ENCODE assay signal across 8 mouse cellular contexts in the genomic region with DNA sequence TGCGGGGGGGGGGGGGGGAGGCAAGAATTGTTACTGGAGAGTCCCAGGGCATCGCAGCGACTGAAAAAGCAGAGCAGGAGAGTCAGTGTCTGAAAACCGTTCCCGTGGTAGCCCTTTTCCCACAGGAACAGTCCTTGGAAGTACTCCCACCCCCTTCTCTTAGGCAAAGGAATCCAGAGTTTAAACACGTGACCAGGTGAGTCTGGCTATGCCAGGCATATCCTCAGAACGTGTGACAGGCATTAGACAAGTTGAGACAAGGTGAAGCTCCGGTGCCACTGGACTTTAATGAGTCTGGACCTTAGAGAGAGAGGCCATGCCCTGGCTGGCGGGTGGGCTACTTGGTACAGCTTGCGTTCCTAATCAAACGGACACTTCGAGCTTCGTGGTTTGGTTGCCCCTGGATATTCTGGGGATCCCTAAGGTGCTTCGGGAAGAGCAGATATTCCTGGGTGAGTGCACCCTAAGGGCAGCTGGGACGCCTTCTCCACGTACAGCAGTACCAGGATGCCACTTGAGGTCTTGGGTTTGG. TPM values are rescaled to one million over a fixed set of nuclear protein-coding genes. Genes with fewer than 3 reads are reported as not detected.
DNase-seq lines count a peak whose midpoint lies in the region; ATAC-seq and TF ChIP-seq lines count a peak whose summit lies in the region.

No protein-coding gene starts in this region.

- H3K36me3 ChIP-seq in testis, adult 2 months (ENCODE audit: control insufficient read depth, insufficient read depth, low read length) = no peaks in the 10 kb centered on the region
- H3K36me3 ChIP-seq in limb, embryonic 15.5 days = no peaks in the 10 kb centered on the region

- TF ChIP-seq CTCF in cerebellum, adult 2 months (IDR thresholded peaks at IDR 0.05; ENCODE audit: borderline replicate concordance, insufficient read depth, low read depth, low read length) = no peak
- TF ChIP-seq CTCF in testis, adult 2 months (IDR thresholded peaks at IDR 0.05; ENCODE audit: control insufficient read depth, insufficient read depth, insufficient replicate concordance, low read depth, low read length) = no peak

- peaks cover 10% of the 10 kb centered on the region; the same call in 1 of the 2 replicates for H3K4me1 ChIP-seq in cerebellum, adult 2 months (ENCODE audit: control insufficient read depth, insufficient read depth, low read length)
- peaks cover 17% of the 10 kb centered on the region for H3K4me1 ChIP-seq in testis, adult 2 months (ENCODE audit: control insufficient read depth, insufficient read depth, low read length)
- H3K4me1 ChIP-seq in limb, embryonic 15.5 days = peaks cover 55% of the 10 kb centered on the region

- no peak for TF ChIP-seq POLR2A in cerebellum, adult 2 months (IDR thresholded peaks at IDR 0.05; ENCODE audit: borderline replicate concordance, insufficient read depth, low read length)
- no peak for TF ChIP-seq POLR2A in testis, adult 2 months (IDR thresholded peaks at IDR 0.05; ENCODE audit: control insufficient read depth, low read depth, low read length)

- peak overlapping the region; percentile 97 for H3K4me2 ChIP-seq in limb, embryonic 15.5 days

- no peaks in the 10 kb centered on the region for H3K9me3 ChIP-seq in limb, embryonic 15.5 days

- peak overlapping the region; percentile 82 for H3K4me3 ChIP-seq in cerebellum, adult 2 months (replicated peaks; ENCODE audit: insufficient read depth, low read depth, low read length)
- peak overlapping the region; percentile 88 for H3K4me3 ChIP-seq in testis, adult 2 months (ENCODE audit: control insufficient read depth, low read depth, low read length)
- peak overlapping the region; percentile 84 for H3K4me3 ChIP-seq in limb, embryonic 15.5 days

- H3K27me3 ChIP-seq in cerebellum, adult 2 months (ENCODE audit: control insufficient read depth, insufficient read depth, low read length) = no peaks in the 10 kb centered on the region
- H3K27me3 ChIP-seq in testis, adult 2 months (ENCODE audit: control insufficient read depth, insufficient read depth, low read length) = no peaks in the 10 kb centered on the region
- H3K27me3 ChIP-seq in limb, embryonic 15.5 days = no peaks in the 10 kb centered on the region

- no peak for ATAC-seq in limb, embryonic 15.5 days (ENCODE audit: insufficient number of reproducible peaks, low FRiP score, low TSS enrichment, low read depth)

- 23% methylated on average over 16 of the region's 16 CpGs for WGBS in cerebellum, adult 2 months
- WGBS in limb, embryonic 15.5 days = 12% methylated on average over 15 of the region's 16 CpGs

- H3K9ac ChIP-seq in limb, embryonic 15.5 days = peak overlapping the region; percentile 52; the same call in 1 of the 2 replicates

- H3K27ac ChIP-seq in cerebellum, adult 2 months (ENCODE audit: insufficient read depth, low read length) = no peak overlapping the region
- peak overlapping the region; percentile 37; the same call in 1 of the 2 replicates for H3K27ac ChIP-seq in testis, adult 2 months (ENCODE audit: control insufficient read depth, insufficient read depth, low read depth, low read length)
- H3K27ac ChIP-seq in limb, embryonic 15.5 days = peak overlapping the region; percentile 81; the same call in 1 of the 2 replicates

- no peak for DNase-seq in cerebellum, adult 2 months
- no peak for DNase-seq in cerebellum, postnatal 25 days
- DNase-seq in testis, postnatal 10 days (ENCODE audit: low spot score) = no peak
- peak; percentile 34 for DNase-seq in yolk sac, embryonic 10.5 days (ENCODE audit: low spot score)
- DNase-seq in MN1 (ENCODE audit: low spot score) = no peak
- DNase-seq in layer of hippocampus, postnatal 25 days (ENCODE audit: extremely low spot score in 1 of 2, low spot score in 1 of 2) = no peak

RNA-seq across cellular contexts. Expression of a gene that starts 1.6 kb away (rescaled TPM):
- 10.3 and 10.6 TPM in 2 replicates for polyA plus RNA-seq in cerebellum, adult 2 months (2012; rRNA removed)
- polyA plus RNA-seq in testis, adult 2 months (2012; rRNA removed) = 7.8 and 8.1 TPM in 2 replicates
- 17.0 and 19.2 TPM in 2 replicates for polyA plus RNA-seq in limb, embryonic 15.5 days (2015; fragmentation: Nextera tagmentation; extraction: Ambion mirVana)
- total RNA-seq in layer of hippocampus, postnatal 25 days (2021) = 10 to 100 TPM; 23.7 to 24.4 TPM
